29 mouse cellular contexts compared by ENCODE assay signal in the genomic region with DNA sequence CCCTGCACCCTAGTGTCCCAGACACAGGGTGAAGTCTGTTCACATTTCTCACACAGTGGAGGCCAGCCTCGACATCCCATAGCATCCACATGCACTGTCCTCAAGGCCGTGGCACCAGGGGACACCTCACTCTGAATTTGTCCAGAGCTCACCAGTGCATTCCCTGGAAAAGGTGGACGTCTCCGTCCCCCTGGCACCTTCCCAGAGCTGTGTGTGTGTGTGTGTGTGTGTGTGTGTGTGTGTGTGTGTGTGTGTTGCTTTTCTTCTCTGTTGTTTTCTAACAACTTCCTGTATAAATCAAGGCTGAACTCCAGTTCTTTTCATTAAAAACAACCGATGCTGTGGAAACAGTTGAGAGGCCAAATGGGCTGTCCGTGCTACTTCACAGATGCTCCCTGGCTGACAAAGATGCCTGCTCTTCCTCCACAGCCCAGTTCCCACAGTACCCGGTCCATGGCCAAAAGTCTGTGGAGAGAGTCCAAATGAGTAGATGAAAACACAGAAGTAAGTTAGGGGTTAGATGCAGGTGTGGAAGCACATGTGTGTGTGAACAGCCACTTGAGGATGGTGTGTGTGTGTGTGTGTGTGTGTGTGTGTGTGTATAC. TPM values are rescaled to one million over a fixed set of nuclear protein-coding genes. Genes with fewer than 3 reads are reported as not detected.
DNase-seq lines count a peak whose midpoint lies in the region; ATAC-seq and TF ChIP-seq lines count a peak whose summit lies in the region.
"Had no signal": no experiment of that assay in that cellular context is flagged by ENCODE, and none has a peak within 500 bp of the region (broad histone marks: within the 10 kb centered on the region; RNA-seq: fewer than 3 reads in every experiment).

No protein-coding gene starts in this region.

- no peaks in the 10 kb centered on the region for H3K36me3 ChIP-seq in hindbrain, embryonic 15.5 days
- H3K36me3 ChIP-seq in hindbrain, embryonic 12.5 days: no peaks in the 10 kb centered on the region
- H3K36me3 ChIP-seq in neural tube, embryonic 14.5 days (ENCODE audit: control insufficient read depth, insufficient read depth, low read length): no peaks in the 10 kb centered on the region
- H3K36me3 ChIP-seq: heart, embryonic 13.5 days; kidney, embryonic 15.5 days had no signal

- intact Hi-C loops in left cerebral cortex, adult 2 months (cut with DNase I): loop anchor here (5.0 to 10.0 kb wide), 2 partner anchors 476 to 618 kb away; partner anchors contain the start of gene Sez6l

- 0 out of 2 replicates have a peak overlapping the region, but pooled peaks have one; percentile 18 for H3K27ac ChIP-seq in hindbrain, embryonic 15.5 days (replicated peaks)
- H3K27ac ChIP-seq in hindbrain, embryonic 12.5 days: no peak overlapping the region
- peak overlapping the region; percentile 24; the same call in 1 of the 2 replicates for H3K27ac ChIP-seq in left cerebral cortex, adult 2 months
- peak overlapping the region; percentile 22; the same call in 1 of the 2 replicates for H3K27ac ChIP-seq in neural tube, embryonic 14.5 days (ENCODE audit: low read depth, low read length)
- H3K27ac ChIP-seq: forebrain, embryonic 13.5 days; heart, embryonic 13.5 days; kidney, embryonic 15.5 days had no signal

- no peaks in the 10 kb centered on the region for H3K9me3 ChIP-seq in hindbrain, embryonic 15.5 days
- no peaks in the 10 kb centered on the region for H3K9me3 ChIP-seq in hindbrain, embryonic 12.5 days (replicated peaks)
- H3K9me3 ChIP-seq in neural tube, embryonic 14.5 days (ENCODE audit: control insufficient read depth, low read length): no peaks in the 10 kb centered on the region
- H3K9me3 ChIP-seq: forebrain, embryonic 13.5 days; heart, embryonic 13.5 days; kidney, embryonic 15.5 days had no signal

- H3K9ac ChIP-seq in hindbrain, embryonic 15.5 days: no peak overlapping the region
- H3K9ac ChIP-seq in hindbrain, embryonic 12.5 days: no peak overlapping the region
- no peak overlapping the region for H3K9ac ChIP-seq in neural tube, embryonic 14.5 days (replicated peaks; ENCODE audit: low read depth, low read length)
- H3K9ac ChIP-seq: forebrain, embryonic 13.5 days; heart, embryonic 13.5 days; kidney, embryonic 15.5 days had no signal

- TF ChIP-seq CTCF in left cerebral cortex, adult 2 months (IDR thresholded peaks at IDR 0.05): no peak

- peaks cover 8% of the 10 kb centered on the region for H3K4me1 ChIP-seq in hindbrain, embryonic 15.5 days (replicated peaks)
- no peaks in the 10 kb centered on the region; the same call in 1 of the 2 replicates for H3K4me1 ChIP-seq in hindbrain, embryonic 12.5 days
- H3K4me1 ChIP-seq in neural tube, embryonic 14.5 days (ENCODE audit: control insufficient read depth, insufficient read depth, low read length): no peaks in the 10 kb centered on the region
- H3K4me1 ChIP-seq: kidney, embryonic 15.5 days had no signal

- 0 out of 2 replicates have a peak, but pooled peaks cover 3% of the 10 kb centered on the region for H3K27me3 ChIP-seq in hindbrain, embryonic 15.5 days
- H3K27me3 ChIP-seq in hindbrain, embryonic 12.5 days: peaks cover 20% of the 10 kb centered on the region
- no peaks in the 10 kb centered on the region for H3K27me3 ChIP-seq in neural tube, embryonic 14.5 days (ENCODE audit: control insufficient read depth, insufficient read depth, low read length)
- H3K27me3 ChIP-seq: forebrain, embryonic 13.5 days had no signal

- no peak overlapping the region for H3K4me2 ChIP-seq in hindbrain, embryonic 15.5 days
- no peak overlapping the region for H3K4me2 ChIP-seq in hindbrain, embryonic 12.5 days (replicated peaks)
- no peak overlapping the region for H3K4me2 ChIP-seq in neural tube, embryonic 14.5 days (ENCODE audit: low read depth, low read length)
- H3K4me2 ChIP-seq: forebrain, embryonic 13.5 days; heart, embryonic 13.5 days; kidney, embryonic 15.5 days had no signal

- H3K4me3 ChIP-seq in hindbrain, embryonic 15.5 days: no peak overlapping the region
- H3K4me3 ChIP-seq in hindbrain, embryonic 12.5 days: no peak overlapping the region
- H3K4me3 ChIP-seq in left cerebral cortex, adult 2 months: no peak overlapping the region
- no peak overlapping the region for H3K4me3 ChIP-seq in neural tube, embryonic 14.5 days (ENCODE audit: low read depth, low read length)
- H3K4me3 ChIP-seq: forebrain, embryonic 13.5 days; heart, embryonic 13.5 days; kidney, embryonic 15.5 days had no signal

- no peak for DNase-seq in left cerebral cortex, adult 2 months (ENCODE audit: extremely low spot score in 1 of 2, low spot score in 2 of 2)
- DNase-seq in left cerebral cortex, adult 8-10 months (ENCODE audit: low spot score in 2 of 2): no peak
- DNase-seq in neural tube, embryonic 10.5 days (ENCODE audit: extremely low spot score, low spot score): no peak
- no peak for DNase-seq in thymus, postnatal 4 days
- DNase-seq: cerebellum, adult 8-10 months; gastrocnemius, postnatal 10 days; heart, adult 11 months; left cerebral cortex, postnatal 4 days; liver; thymus, adult 2 months had no signal

- 55% methylated on average over 7 of the region's 7 CpGs for WGBS in hindbrain, embryonic 15.5 days
- WGBS in hindbrain, embryonic 12.5 days: 73% methylated on average over 7 of the region's 7 CpGs
- WGBS in neural tube, embryonic 14.5 days: 46% methylated on average over 7 of the region's 7 CpGs

- no peak for ATAC-seq in hindbrain, embryonic 15.5 days (ENCODE audit: low FRiP score, low read depth)
- ATAC-seq in hindbrain, embryonic 12.5 days (ENCODE audit: low FRiP score): no peak
- no peak for ATAC-seq in neural tube, embryonic 14.5 days (ENCODE audit: low read depth)
- ATAC-seq: forebrain, embryonic 13.5 days had no signal

RNA-seq across cellular contexts. Expression of gene Crybb2, which starts 19.2 kb away (rescaled TPM):
- not detected in 2 replicates for polyA plus RNA-seq in hindbrain, embryonic 15.5 days (2015; fragmentation: Nextera tagmentation; extraction: Ambion mirVana)
- not detected in 2 replicates for polyA plus RNA-seq in hindbrain, embryonic 12.5 days (2016; fragmentation: Nextera tagmentation; extraction: Ambion mirVana)
- total RNA-seq in left cerebral cortex, adult 2 months (2021): not detected
- not detected for total RNA-seq in left cerebral cortex, adult 8-10 months (2022)
- polyA plus RNA-seq in neural tube, embryonic 14.5 days (2014; fragmentation: Nextera tagmentation; extraction: Ambion mirVana): not detected in 2 replicates
- total RNA-seq: adrenal gland, postnatal 4 days; CH12.LX; gastrocnemius, postnatal 10 days; heart, postnatal 25 days; layer of hippocampus, adult 18-20 months; left cerebral cortex, postnatal 4 days; megakaryocyte progenitor cell, adult 5-6 weeks; MEL; neutrophil, adult 5-6 weeks had no signal
- polyA plus RNA-seq: cortical plate, adult 2 months; embryonic facial prominence, embryonic 11.5 days; forebrain, embryonic 13.5 days; heart, embryonic 13.5 days; intestine, embryonic 14.5 days; kidney, embryonic 15.5 days; liver, embryonic 16.5 days; stomach, embryonic 16.5 days; urinary bladder, adult 2 months had no signal

RNA-seq across cellular contexts. Expression of gene Crybb3, which starts 30.7 kb away (rescaled TPM):
- 1.1 and 1.6 TPM in 2 replicates for polyA plus RNA-seq in hindbrain, embryonic 15.5 days (2015; fragmentation: Nextera tagmentation; extraction: Ambion mirVana)
- polyA plus RNA-seq in hindbrain, embryonic 12.5 days (2016; fragmentation: Nextera tagmentation; extraction: Ambion mirVana): 0.74 and 0.81 TPM in 2 replicates
- total RNA-seq in left cerebral cortex, adult 2 months (2021): 1 to 10 TPM; 1.3 to 1.7 TPM
- total RNA-seq in left cerebral cortex, adult 8-10 months (2022): 1 to 10 TPM in 1 of 4 experiments, under 1 TPM in 1, not detected in 2; 0.53 to 2.6 TPM
- polyA plus RNA-seq in neural tube, embryonic 14.5 days (2014; fragmentation: Nextera tagmentation; extraction: Ambion mirVana): 0.82 and 0.91 TPM in 2 replicates
- total RNA-seq: CH12.LX; megakaryocyte progenitor cell, adult 5-6 weeks; MEL; neutrophil, adult 5-6 weeks had no signal
- polyA plus RNA-seq: liver, embryonic 16.5 days had no signal

RNA-seq across cellular contexts. Expression of gene Grk3, which starts 35.1 kb away (rescaled TPM):
- 24.3 and 24.6 TPM in 2 replicates for polyA plus RNA-seq in hindbrain, embryonic 15.5 days (2015; fragmentation: Nextera tagmentation; extraction: Ambion mirVana)
- polyA plus RNA-seq in hindbrain, embryonic 12.5 days (2016; fragmentation: Nextera tagmentation; extraction: Ambion mirVana): 10.9 and 11.8 TPM in 2 replicates
- total RNA-seq in left cerebral cortex, adult 2 months (2021): 10 to 100 TPM; 83.4 to 87.5 TPM
- total RNA-seq in left cerebral cortex, adult 8-10 months (2022): 10 to 100 TPM; 72.3 to 87.3 (median 75.4) TPM
- polyA plus RNA-seq in neural tube, embryonic 14.5 days (2014; fragmentation: Nextera tagmentation; extraction: Ambion mirVana): 17.4 and 26.6 TPM in 2 replicates
- total RNA-seq: CH12.LX, MEL had no signal
